Mouse (Mus musculus): ENCODE data around the gene Kcnh5.

GRCm38 (mm10) chr12:74854263-74854662 is 322.9 kb downstream of the Kcnh5 start:
- TF ChIP-seq POLR2A (IDR thresholded peaks at IDR 0.05; ENCODE audit: borderline replicate concordance, low read depth, low read length): no peak
- TF ChIP-seq CTCF (IDR thresholded peaks at IDR 0.05; ENCODE audit: low read depth, low read length): no peak

All from bone marrow macrophage, adult 2 months (primary cell).